Mouse (Mus musculus) megakaryocyte, embryonic 14.5 days (primary cell): ENCODE measurements around the gene Tmem266. TPM values are rescaled to one million over a fixed set of nuclear protein-coding genes. Genes with fewer than 3 reads are reported as not detected.

Experiments
- H3K27me3 ChIP-seq: replicated peaks from 2 replicates; pipeline ENCODE3; 2012; ENCODE audit warnings: inconsistent platforms
- H3K36me3 ChIP-seq: replicated peaks from 2 replicates; pipeline ENCODE3; 2012; ENCODE audit warnings: low read length, inconsistent platforms, mixed read lengths
- H3K4me1 ChIP-seq: 2 replicates; pipeline ENCODE4 v1.6.1; 2012; ENCODE audit warnings: inconsistent platforms
- H3K4me3 ChIP-seq: replicated peaks from 2 replicates; pipeline ENCODE3; 2012; ENCODE audit warnings: moderate library complexity, mild to moderate bottlenecking, inconsistent platforms
- H3K9me3 ChIP-seq: 2 replicates; pipeline ENCODE4 v1.6.1; 2012; ENCODE audit warnings: inconsistent platforms
- FLI1 ChIP-seq: IDR thresholded peaks from 2 replicates; pipeline ENCODE4 v1.6.1; 2012; ENCODE audit warnings: low read length, inconsistent platforms, mixed read lengths
- GATA1 ChIP-seq: IDR thresholded peaks from 3 replicates; pipeline ENCODE4 v1.6.1; 2012; ENCODE audit warnings: mixed read lengths, low read length, inconsistent platforms, borderline replicate concordance
- polyA plus RNA-seq: library from polyadenylated mRNA; stranded (reverse); fragments of >175 nt; gene quantifications from 2 replicates; pipeline ENCODE4 v1.2.3, GENCODE M21; 2012; ENCODE audit warnings: low replicate concordance; ENCODE audit not compliant: insufficient read depth

The Tmem266 gene
- polyA plus RNA-seq, 1 experiment: 0.07 TPM

DNA sequence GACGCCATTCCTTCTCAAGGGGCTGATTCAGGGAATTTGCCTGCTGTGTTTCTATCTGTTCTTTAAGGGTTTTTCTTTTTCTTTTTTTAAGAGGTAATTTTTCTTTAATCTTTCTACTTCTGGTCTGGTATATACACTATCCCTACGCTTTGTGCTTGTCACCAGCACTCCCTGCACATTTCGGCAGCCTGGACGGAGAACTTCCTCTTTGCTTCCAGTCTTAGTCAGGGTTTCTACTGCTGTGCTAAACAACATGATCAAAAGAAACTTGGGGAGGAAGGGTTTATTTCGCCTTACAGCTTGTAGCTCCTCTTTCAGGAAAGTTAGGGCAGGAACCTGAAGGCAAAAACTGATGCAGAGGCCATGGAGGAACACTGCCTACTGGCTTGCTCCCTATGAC lies 18.3 kb upstream of the Tmem266 start:
- Histone ChIP-seq H3K4me1 (peaks cover 77% of the 10 kb centered on the region), H3K36me3 (no peaks in the 10 kb centered on the region), H3K4me3 (peak overlapping the region; percentile 5), H3K27me3 (no peaks in the 10 kb centered on the region), H3K9me3 (no peaks in the 10 kb centered on the region)
- TF ChIP-seq GATA1 (no peak), FLI1 (no peak)

DNA sequence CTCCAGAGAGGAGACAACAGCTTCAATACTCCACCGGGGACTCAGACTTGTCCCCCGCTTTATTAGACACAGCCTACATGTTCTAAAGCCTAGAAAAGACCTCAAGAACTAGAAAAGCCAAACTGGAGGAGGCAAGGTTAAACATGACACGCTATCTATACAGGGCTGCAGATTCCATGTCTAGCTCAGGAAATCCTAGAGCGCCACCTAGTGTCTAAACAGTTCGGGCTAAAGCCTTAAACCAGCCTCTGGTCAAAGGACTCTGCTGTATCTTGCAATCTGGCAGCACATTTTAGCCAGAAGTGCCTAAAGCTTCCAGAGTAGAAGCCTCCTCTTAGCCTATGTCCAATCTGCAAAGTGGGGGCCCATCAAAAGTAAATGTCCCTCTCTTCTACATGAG lies 15.2 kb upstream of the Tmem266 start:
- TF ChIP-seq GATA1 (no peak), FLI1 (no peak)
- no peaks in the 10 kb centered on the region for H3K27me3 ChIP-seq
- H3K36me3 ChIP-seq: no peaks in the 10 kb centered on the region
- H3K9me3 ChIP-seq: no peaks in the 10 kb centered on the region
- H3K4me1 ChIP-seq: peaks cover 61% of the 10 kb centered on the region
- peak overlapping the region; percentile 21 for H3K4me3 ChIP-seq

DNA sequence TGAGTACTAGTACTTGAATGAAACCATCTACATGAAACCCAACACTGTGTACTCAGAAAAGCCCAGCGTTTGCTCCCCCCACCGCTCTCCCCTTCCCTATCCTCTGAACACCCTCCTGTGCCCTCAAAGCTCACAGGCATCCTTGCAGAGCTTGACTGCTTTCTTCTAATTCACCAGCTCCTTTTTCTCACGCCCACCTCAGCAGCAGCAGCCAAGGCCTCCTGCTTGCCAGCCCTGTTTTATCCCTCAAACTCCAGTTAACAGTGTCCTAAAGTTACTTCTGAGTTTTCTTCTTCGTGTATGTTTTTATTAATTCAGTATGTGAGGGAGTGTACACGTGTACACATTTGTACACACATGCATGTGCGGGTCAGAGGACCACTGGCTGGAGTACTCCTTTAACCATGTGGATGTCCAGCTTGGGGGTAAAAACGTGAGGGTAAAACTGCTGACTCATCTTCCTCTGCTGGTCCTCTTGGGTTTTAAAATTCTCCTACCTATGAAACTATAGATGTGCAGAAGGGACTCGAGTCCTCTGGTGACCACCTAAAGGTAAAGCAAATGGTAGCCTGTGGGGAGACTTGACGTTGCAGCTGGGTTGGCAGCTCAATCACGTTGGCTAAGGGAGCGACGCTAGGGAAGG lies 13.0 kb upstream of the Tmem266 start:
- TF ChIP-seq GATA1 (no peak), FLI1 (no peak)
- no peak overlapping the region for H3K4me3 ChIP-seq
- H3K36me3 ChIP-seq: no peaks in the 10 kb centered on the region
- H3K27me3 ChIP-seq: no peaks in the 10 kb centered on the region
- no peaks in the 10 kb centered on the region for H3K9me3 ChIP-seq
- H3K4me1 ChIP-seq: peaks cover 39% of the 10 kb centered on the region

DNA sequence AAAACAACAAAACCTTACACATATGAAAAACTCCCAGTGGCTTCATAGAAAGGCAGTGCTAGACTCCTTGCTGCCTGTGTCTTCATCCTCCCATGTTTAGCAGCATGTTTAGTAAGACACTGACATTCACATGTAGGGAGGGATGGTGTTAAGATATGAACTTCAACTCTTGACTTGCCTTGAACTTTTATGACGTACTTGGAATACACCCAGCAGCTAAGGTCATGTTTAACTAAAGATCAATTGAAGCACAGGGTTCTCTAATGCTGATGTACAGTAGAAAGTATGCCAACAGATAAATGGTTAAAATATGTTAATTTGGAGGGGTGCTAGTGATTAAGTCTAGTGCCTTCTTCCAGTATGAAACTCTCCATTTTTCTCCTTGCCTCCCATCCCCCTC lies 4.1 kb upstream of the Tmem266 start:
- Histone ChIP-seq H3K9me3 (no peaks in the 10 kb centered on the region), H3K4me3 (no peak overlapping the region), H3K4me1 (peaks cover 23% of the 10 kb centered on the region), H3K36me3 (no peaks in the 10 kb centered on the region), H3K27me3 (peaks cover 59% of the 10 kb centered on the region)
- TF ChIP-seq GATA1 (no peak), FLI1 (no peak)

DNA sequence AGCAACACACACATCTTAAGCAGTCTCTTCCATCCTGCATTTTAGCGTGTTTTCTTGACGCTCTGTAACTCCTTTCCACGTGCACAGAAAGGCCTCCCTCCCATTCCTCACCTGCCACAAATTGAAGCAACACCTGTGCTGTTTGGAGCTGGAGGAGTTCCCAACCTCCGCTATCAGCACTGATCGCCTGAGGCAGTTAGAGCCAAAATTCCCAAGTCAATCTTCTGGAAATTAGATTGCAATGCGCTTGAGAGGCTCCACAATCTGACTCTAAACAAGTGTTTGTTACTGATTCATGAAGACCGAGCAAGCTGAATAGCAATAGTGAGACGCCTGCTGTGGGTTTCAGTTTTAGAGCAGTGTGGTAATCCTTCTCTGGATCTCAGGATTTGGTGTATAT lies 2.6 kb upstream of the Tmem266 start:
- TF ChIP-seq FLI1: no peak
- H3K9me3 ChIP-seq: no peaks in the 10 kb centered on the region
- peaks cover 73% of the 10 kb centered on the region for H3K27me3 ChIP-seq
- H3K4me3 ChIP-seq: no peak overlapping the region
- no peaks in the 10 kb centered on the region for H3K36me3 ChIP-seq
- H3K4me1 ChIP-seq: peaks cover 26% of the 10 kb centered on the region

DNA sequence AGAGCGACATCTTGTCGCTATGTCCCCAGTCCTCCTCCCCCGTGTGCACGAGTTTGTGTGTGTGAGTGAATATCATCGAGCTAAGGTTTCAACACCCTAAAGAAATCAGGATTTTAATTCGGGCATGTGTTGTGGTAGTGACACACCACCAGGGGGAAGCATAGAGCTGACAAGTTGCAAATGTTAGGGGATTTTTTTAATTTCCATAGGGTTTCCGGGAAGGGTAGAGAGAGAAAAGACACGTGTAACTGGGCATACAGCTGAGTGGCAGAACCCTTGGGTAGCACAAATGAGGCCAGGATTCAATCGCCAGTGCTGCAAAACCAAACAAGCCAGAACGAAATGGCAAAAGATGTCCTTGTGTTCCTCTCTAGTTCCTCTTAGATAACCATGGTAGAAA lies 2.2 kb upstream of the Tmem266 start:
- no peaks in the 10 kb centered on the region for H3K36me3 ChIP-seq
- peaks cover 26% of the 10 kb centered on the region for H3K4me1 ChIP-seq
- H3K4me3 ChIP-seq: no peak overlapping the region
- H3K27me3 ChIP-seq: peaks cover 76% of the 10 kb centered on the region
- no peaks in the 10 kb centered on the region for H3K9me3 ChIP-seq
- TF ChIP-seq FLI1 (no peak), GATA1 (no peak)

DNA sequence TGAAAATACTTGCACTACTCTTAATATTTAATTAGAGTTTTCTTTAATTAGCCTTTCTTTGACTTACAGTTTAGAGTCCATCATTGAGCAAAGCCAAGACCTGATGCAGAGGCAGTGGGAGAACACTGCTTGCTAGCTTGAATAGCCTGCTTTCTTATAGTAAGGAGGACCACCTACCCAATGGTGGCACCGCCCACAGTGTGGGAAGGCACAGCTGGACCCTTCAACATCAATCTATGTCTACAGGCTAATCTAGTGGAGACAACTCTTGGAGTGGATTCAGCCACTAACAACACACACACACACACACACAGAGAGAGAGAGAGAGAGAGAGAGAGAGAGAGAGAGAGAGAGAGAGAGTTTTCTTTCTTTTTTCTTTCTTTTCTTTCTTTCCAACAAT lies 1.7 kb upstream of the Tmem266 start:
- H3K4me3 ChIP-seq: no peak overlapping the region
- peaks cover 78% of the 10 kb centered on the region for H3K27me3 ChIP-seq
- no peaks in the 10 kb centered on the region for H3K36me3 ChIP-seq
- peaks cover 26% of the 10 kb centered on the region for H3K4me1 ChIP-seq
- H3K9me3 ChIP-seq: no peaks in the 10 kb centered on the region
- TF ChIP-seq FLI1 (no peak), GATA1 (no peak)

DNA sequence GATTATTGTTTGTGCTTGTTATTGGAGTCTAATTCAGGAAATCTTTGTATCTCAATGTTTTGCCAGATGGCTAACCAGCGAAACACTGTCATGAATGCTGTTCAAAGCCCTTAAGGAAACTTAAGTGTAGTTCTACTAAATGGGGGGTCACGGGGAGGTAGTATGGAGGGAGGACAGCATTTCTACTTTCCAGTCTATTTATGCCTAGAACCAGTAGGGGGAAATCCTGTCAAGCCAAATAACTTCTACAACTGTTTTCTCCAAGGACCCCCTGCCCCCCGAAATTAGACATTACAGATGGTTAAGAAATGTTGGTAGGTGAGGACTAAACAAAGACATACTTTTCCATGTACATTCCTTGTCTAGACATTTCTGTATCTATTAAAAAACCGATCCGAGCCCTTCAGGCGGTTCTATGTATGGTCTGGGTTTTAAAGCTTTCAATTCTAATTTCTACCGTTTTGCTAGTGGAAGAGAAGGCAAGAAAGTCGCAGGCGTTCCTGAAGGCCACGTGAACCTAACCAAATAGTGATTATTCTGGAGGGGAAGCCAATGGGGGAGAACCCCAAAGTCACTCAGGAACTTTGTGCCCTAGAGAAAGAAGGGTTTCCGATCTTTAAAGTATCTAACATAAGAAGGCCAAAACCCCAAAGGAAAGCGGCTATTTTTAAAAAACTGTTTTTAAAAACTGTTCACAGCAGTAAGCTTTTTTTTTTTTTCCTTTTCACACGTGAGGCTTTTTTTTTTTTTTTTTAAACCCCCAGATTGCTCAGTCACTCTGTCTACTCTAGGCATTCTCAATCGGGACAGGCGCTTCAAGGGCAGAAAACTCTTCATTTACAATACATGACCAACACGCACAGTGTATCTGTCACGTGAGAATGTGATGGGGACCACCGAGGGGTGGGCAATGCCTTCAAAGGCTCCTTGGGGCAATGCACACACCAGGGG lies 874 bp upstream of the Tmem266 start:
- H3K4me1 ChIP-seq: peaks cover 26% of the 10 kb centered on the region
- no peaks in the 10 kb centered on the region for H3K36me3 ChIP-seq
- H3K9me3 ChIP-seq: no peaks in the 10 kb centered on the region
- TF ChIP-seq GATA1 (no peak), FLI1 (no peak)
- peaks cover 81% of the 10 kb centered on the region for H3K27me3 ChIP-seq
- peak overlapping the region; percentile 95 for H3K4me3 ChIP-seq

DNA sequence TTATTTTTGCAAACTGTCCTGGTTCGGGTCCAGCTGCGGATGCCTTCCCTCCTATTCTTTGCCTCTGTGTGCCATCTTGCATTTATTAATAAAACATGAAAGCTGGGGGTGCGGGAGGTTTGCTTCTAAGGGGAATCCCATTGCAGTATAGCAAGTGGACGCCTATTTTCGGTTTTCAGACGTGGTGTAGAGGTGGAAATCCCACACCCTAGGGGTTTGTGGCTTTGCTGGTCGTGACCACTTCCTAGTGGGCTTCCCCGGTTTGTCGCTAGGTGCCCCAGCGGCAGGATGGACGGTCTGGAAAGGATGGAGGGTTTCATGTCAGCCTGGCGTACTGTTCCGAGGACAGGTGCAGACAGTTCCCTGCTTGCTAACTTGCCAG lies 512 bp downstream of the Tmem266 start:
- Histone ChIP-seq H3K9me3 (no peaks in the 10 kb centered on the region), H3K36me3 (no peaks in the 10 kb centered on the region), H3K4me3 (peak overlapping the region; percentile 95), H3K27me3 (peaks cover 88% of the 10 kb centered on the region), H3K4me1 (peaks cover 26% of the 10 kb centered on the region)
- TF ChIP-seq GATA1 (no peak), FLI1 (no peak)

DNA sequence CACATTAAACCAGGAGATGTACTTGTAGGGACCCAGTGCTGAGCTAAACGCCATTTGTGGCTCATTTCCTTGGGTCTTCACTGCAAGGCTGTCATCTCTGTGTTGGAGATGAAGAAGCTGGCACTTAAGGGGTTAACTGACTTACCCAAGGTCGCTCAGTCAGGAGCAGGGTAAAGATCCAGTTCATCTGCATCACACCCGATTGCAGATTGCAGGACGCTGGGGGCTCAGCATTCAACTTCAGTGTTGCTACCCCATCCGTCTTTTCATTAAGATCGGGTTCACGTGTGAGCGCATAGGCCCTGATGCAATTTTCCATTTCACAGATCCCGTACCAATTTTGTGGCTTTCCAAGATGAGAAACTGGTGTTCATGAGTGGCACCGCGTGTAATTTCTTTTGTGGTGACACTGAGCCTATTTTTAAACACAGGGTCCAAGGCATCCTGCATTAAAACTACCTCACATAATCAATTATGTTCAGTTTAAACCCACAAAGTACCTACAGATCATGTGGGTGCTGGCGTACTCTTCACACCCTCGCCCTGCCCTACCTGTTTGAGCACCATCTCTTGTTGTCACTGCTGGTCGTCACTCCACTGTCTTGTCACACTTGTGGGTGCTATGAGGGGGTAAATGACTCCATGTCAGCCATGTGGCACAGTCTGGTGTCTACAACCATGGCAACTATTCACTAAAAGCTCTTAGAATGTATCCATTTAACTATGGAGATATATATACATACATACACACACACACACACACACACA lies 1.6 kb downstream of the Tmem266 start:
- Histone ChIP-seq H3K4me3 (peak overlapping the region; percentile 57), H3K9me3 (no peaks in the 10 kb centered on the region), H3K36me3 (no peaks in the 10 kb centered on the region), H3K27me3 (peaks cover 88% of the 10 kb centered on the region), H3K4me1 (peaks cover 29% of the 10 kb centered on the region)
- no peak for TF ChIP-seq FLI1
- no peak for TF ChIP-seq GATA1
